Mouse (Mus musculus) stomach, embryonic 16.5 days (tissue): ENCODE measurements around the gene Agap3. TPM values are rescaled to one million over a fixed set of nuclear protein-coding genes. Genes with fewer than 3 reads are reported as not detected.
A peak's percentile ranks its signal among the peaks of the same experiment; 100 is the strongest.

ENCODE experiments used
- ATAC-seq: fragments of 200-750 bp; cut with Nextera tagmentation; 2 replicates; pipeline ENCODE4 v1.8.0; 2017; ENCODE audit warnings: moderate number of reproducible peaks, moderate TSS enrichment; ENCODE audit not compliant: insufficient read depth, low FRiP score
- H3K27ac ChIP-seq: fragments of 300-500 bp; sonication (generic); 2 replicates; pipeline ENCODE4 v1.5.1; 2014; ENCODE audit warnings: low read length
- H3K27me3 ChIP-seq: fragments of 300-500 bp; sonication (generic); 2 replicates; pipeline ENCODE4 v1.6.1; 2014; ENCODE audit warnings: low read length, control low read depth, mixed read lengths; ENCODE audit not compliant: control insufficient read depth, insufficient read depth
- H3K36me3 ChIP-seq: fragments of 300-500 bp; sonication (generic); 2 replicates; pipeline ENCODE4 v1.6.1; 2014; ENCODE audit warnings: low read length; ENCODE audit not compliant: control insufficient read depth, insufficient read depth
- H3K4me1 ChIP-seq: fragments of 300-500 bp; sonication (generic); 2 replicates; pipeline ENCODE4 v1.6.1; 2014; ENCODE audit warnings: low read length, control low read depth, mixed read lengths; ENCODE audit not compliant: control insufficient read depth, insufficient read depth
- H3K4me2 ChIP-seq: fragments of 300-500 bp; sonication (generic); 2 replicates; pipeline ENCODE4 v1.6.1; 2014; ENCODE audit warnings: low read depth, low read length, mixed read lengths
- H3K4me3 ChIP-seq: fragments of 300-500 bp; sonication (generic); replicated peaks from 2 replicates; pipeline ENCODE4 v1.5.1; 2014; ENCODE audit warnings: mild to moderate bottlenecking, low read length
- H3K9ac ChIP-seq: fragments of 300-500 bp; sonication (generic); 2 replicates; pipeline ENCODE4 v1.6.1; 2014; ENCODE audit warnings: low read length
- H3K9me3 ChIP-seq: fragments of 300-500 bp; sonication (generic); replicated peaks from 2 replicates; pipeline ENCODE4 v1.6.1; 2016; ENCODE audit warnings: low read length, control low read depth; ENCODE audit not compliant: control insufficient read depth
- WGBS: fragments of 180-500 bp; shearing (Covaris S2); extraction: QIAGEN DNeasy Blood & Tissue Kit; methylation state at CpG from one replicate; pipeline ENCODE4 v1.1.7; 2014; 5-methylcytosine and 5-hydroxymethylcytosine counted together
- polyA plus RNA-seq: library from polyadenylated mRNA; unstranded; fragments of >200 nt; fragmentation: Nextera tagmentation; extraction: Ambion mirVana; gene quantifications from 2 replicates; pipeline ENCODE4 v1.2.1, GENCODE M21; 2015

The Agap3 gene
- polyA plus RNA-seq, 1 experiment from 2014 or later, result 14.7 TPM

GRCm38 (mm10) chr5:24510635-24511034 lies 58.7 kb downstream of the Agap3 start:
- no peaks in the 10 kb centered on the region for H3K36me3 ChIP-seq
- no peak overlapping the region for H3K4me3 ChIP-seq
- no peak overlapping the region for H3K9ac ChIP-seq
- no peak overlapping the region for H3K4me2 ChIP-seq
- WGBS, result 41% methylated on average over 11 of the region's 11 CpGs
- H3K27ac ChIP-seq, result no peak overlapping the region
- ATAC-seq, result no peak
- H3K27me3 ChIP-seq, result no peaks in the 10 kb centered on the region
- H3K9me3 ChIP-seq, result no peaks in the 10 kb centered on the region
- no peaks in the 10 kb centered on the region; the same call in 1 of the 2 replicates for H3K4me1 ChIP-seq

GRCm38 (mm10) chr5:24512271-24512670 lies 60.3 kb downstream of the Agap3 start:
- 39% methylated on average over 8 of the region's 8 CpGs for WGBS
- ATAC-seq, result peak; percentile 47; the same call in 1 of the 2 replicates
- Histone ChIP-seq H3K36me3 (no peaks in the 10 kb centered on the region), H3K27me3 (0 out of 2 replicates have a peak, but pooled peaks cover 4% of the 10 kb centered on the region), H3K4me1 (no peaks in the 10 kb centered on the region; the same call in 1 of the 2 replicates), H3K9ac (no peak overlapping the region), H3K9me3 (no peaks in the 10 kb centered on the region), H3K4me2 (no peak overlapping the region), H3K4me3 (no peak overlapping the region), H3K27ac (no peak overlapping the region)

- peaks cover 58% of the 10 kb centered on the region for H3K27me3 ChIP-seq
- no peaks in the 10 kb centered on the region for H3K4me1 ChIP-seq
- no peaks in the 10 kb centered on the region for H3K36me3 ChIP-seq
- no peak overlapping the region for H3K27ac ChIP-seq
- no peak overlapping the region for H3K4me3 ChIP-seq
- 55% methylated on average over 8 of the region's 8 CpGs for WGBS
- no peak overlapping the region for H3K4me2 ChIP-seq
- H3K9me3 ChIP-seq, result no peaks in the 10 kb centered on the region
- ATAC-seq, result no peak
- H3K9ac ChIP-seq, result no peak overlapping the region
Measured at GRCm38 (mm10) chr5:24521366-24521765, 69.4 kb downstream of the Agap3 start.

GRCm38 (mm10) chr5:24523806-24524205 lies 71.8 kb downstream of the Agap3 start:
- no peak for ATAC-seq
- Histone ChIP-seq H3K9me3 (no peaks in the 10 kb centered on the region), H3K4me2 (no peak overlapping the region), H3K4me1 (peaks cover 5% of the 10 kb centered on the region; the same call in 1 of the 2 replicates), H3K27ac (no peak overlapping the region), H3K4me3 (no peak overlapping the region), H3K36me3 (no peaks in the 10 kb centered on the region), H3K27me3 (peaks cover 76% of the 10 kb centered on the region), H3K9ac (no peak overlapping the region)
- WGBS, result 47% methylated on average over 8 of the region's 8 CpGs

GRCm38 (mm10) chr5:24524522-24524921 lies 72.5 kb downstream of the Agap3 start:
- H3K9me3 ChIP-seq, result no peaks in the 10 kb centered on the region
- peaks cover 83% of the 10 kb centered on the region for H3K27me3 ChIP-seq
- H3K9ac ChIP-seq, result no peak overlapping the region
- H3K36me3 ChIP-seq, result no peaks in the 10 kb centered on the region
- H3K4me1 ChIP-seq, result peaks cover 5% of the 10 kb centered on the region; the same call in 1 of the 2 replicates
- no peak overlapping the region for H3K27ac ChIP-seq
- no peak for ATAC-seq
- H3K4me3 ChIP-seq, result no peak overlapping the region
- no peak overlapping the region for H3K4me2 ChIP-seq
- 16% methylated on average over 4 of the region's 4 CpGs for WGBS

GRCm38 (mm10) chr5:24525360-24526189 lies 73.6 kb downstream of the Agap3 start:
- Histone ChIP-seq H3K9me3 (no peaks in the 10 kb centered on the region), H3K27me3 (peaks cover 89% of the 10 kb centered on the region), H3K4me3 (peak overlapping the region; percentile 43), H3K4me1 (peaks cover 8% of the 10 kb centered on the region; the same call in 1 of the 2 replicates), H3K27ac (no peak overlapping the region), H3K9ac (no peak overlapping the region), H3K36me3 (no peaks in the 10 kb centered on the region), H3K4me2 (peak overlapping the region; percentile 78)
- no peak for ATAC-seq
- WGBS, result 6% methylated on average over 34 of the region's 34 CpGs

- H3K4me3 ChIP-seq, result peak overlapping the region; percentile 43
- H3K4me2 ChIP-seq, result peak overlapping the region; percentile 78
- peaks cover 8% of the 10 kb centered on the region; the same call in 1 of the 2 replicates for H3K4me1 ChIP-seq
- peak overlapping the region; percentile 39 for H3K9ac ChIP-seq
- H3K27ac ChIP-seq, result no peak overlapping the region
- H3K36me3 ChIP-seq, result no peaks in the 10 kb centered on the region
- under 1% methylated on average over 80 of the region's 109 CpGs for WGBS
- H3K27me3 ChIP-seq, result peaks cover 95% of the 10 kb centered on the region
- H3K9me3 ChIP-seq, result no peaks in the 10 kb centered on the region
- ATAC-seq, result peak; percentile 42; the same call in 1 of the 2 replicates
Measured at GRCm38 (mm10) chr5:24526190-24526888, 74.4 kb downstream of the Agap3 start.

- Histone ChIP-seq H3K4me3 (peak within 1 kb of the TSS; percentile 43), H3K4me1 (peaks cover 8% of the 10 kb centered on the region; the same call in 1 of the 2 replicates), H3K9me3 (no peaks in the 10 kb centered on the region), H3K27ac (no peak within 1 kb of the TSS), H3K36me3 (no peaks in the 10 kb centered on the region), H3K9ac (peak within 1 kb of the TSS; percentile 39), H3K27me3 (peaks cover 92% of the 10 kb centered on the region), H3K4me2 (peak within 1 kb of the TSS; percentile 78)
- WGBS, result under 1% methylated on average over 49 of the region's 49 CpGs
- peak; percentile 55; the same call in 1 of the 2 replicates for ATAC-seq
Measured at GRCm38 (mm10) chr5:24526889-24527230, 74.9 kb downstream of the Agap3 start, which contains the start of gene Gbx1. TSS of gene Gbx1 (minus strand) at chr5:24527202.

- WGBS, result 15% methylated on average over 6 of the region's 6 CpGs
Measured at GRCm38 (mm10) chr5:24527780-24528179, 75.8 kb downstream of the Agap3 start.

More at GRCm38 (mm10) chr5:24527780-24528179, 75.8 kb downstream of the Agap3 start:
- Histone ChIP-seq H3K9ac (no peak overlapping the region), H3K4me2 (no peak overlapping the region), H3K4me1 (peaks cover 8% of the 10 kb centered on the region; the same call in 1 of the 2 replicates), H3K9me3 (no peaks in the 10 kb centered on the region), H3K36me3 (no peaks in the 10 kb centered on the region), H3K4me3 (no peak overlapping the region), H3K27me3 (peaks cover 83% of the 10 kb centered on the region), H3K27ac (no peak overlapping the region)
- ATAC-seq, result no peak
